Mouse (Mus musculus) layer of hippocampus, adult 2 months (tissue): ENCODE data around the gene Gm14391. TPM values are rescaled to one million over a fixed set of nuclear protein-coding genes. Genes with fewer than 3 reads are reported as not detected.
"Not testable (repeated sequence)": the region's sequence is repeated elsewhere in the genome, so short reads cannot be mapped to it uniquely, and the experiment has no call there.

Experiments
- DNase-seq, 2 experiments: peaks; one replicate each; pipeline ENCODE4 v3.0.0; 2022; ENCODE audit warnings: low spot score in 2 of 2
- H3K27ac ChIP-seq: fragments of 200-600 bp; 2 replicates; pipeline ENCODE4 v1.8.1; 2022
- H3K4me3 ChIP-seq: fragments of 200-600 bp; 2 replicates; pipeline ENCODE4 v1.8.1; 2022; ENCODE audit warnings: mild to moderate bottlenecking
- CTCF ChIP-seq: fragments of 200-600 bp; conservative IDR thresholded peaks from 2 replicates; pipeline ENCODE4 v1.8.1; 2022; ENCODE audit warnings: antibody characterized with exemption, mild to moderate bottlenecking, moderate library complexity
- long read RNA-seq, 2 experiments: library from polyadenylated mRNA; stranded (forward); transcript quantifications; one replicate each; pipeline ENCODE4 v2.0.0; 2021; ENCODE audit warnings: borderline mapping rate in 2 of 2
- total RNA-seq, 2 experiments: library from RNA; stranded (reverse); gene quantifications; 2 replicates each; pipeline ENCODE4 v1.2.3; 2021

Gm14391 gene
- 100 to 1,000 TPM; 109 to 113 TPM for total RNA-seq
- long read RNA-seq, experiment 1, transcript Gm14391-202 (4 exons, 965 nt) = major isoform, 23 of 33 reads
- long read RNA-seq, experiment 1, partial matches to known transcripts = 1 of 33 reads
- long read RNA-seq, experiment 1, other reads (novel, unspliced or antisense) = 6 of 33 reads
- long read RNA-seq, experiment 2, transcript Gm14391-202 (4 exons, 965 nt) = major isoform, 32 of 46 reads
- long read RNA-seq, experiment 2, partial matches to known transcripts = 2 of 46 reads
- long read RNA-seq, experiment 2, other reads (novel, unspliced or antisense) = 11 of 46 reads

GRCm38 (mm10) chr2:175206732-175207131 lies at the start of gene Gm14391:
TSS of gene Gm14391 (minus strand) at chr2:175206917.
- H3K27ac ChIP-seq, DNase-seq, H3K4me3 ChIP-seq: not testable (repeated sequence)

GRCm38 (mm10) chr2:175179008-175179407 lies 27.7 kb downstream of the Gm14391 start:
- H3K4me3 ChIP-seq, DNase-seq, H3K27ac ChIP-seq: not testable (repeated sequence)

- H3K27ac ChIP-seq = no peak overlapping the region
- H3K4me3 ChIP-seq = no peak overlapping the region
- DNase-seq = no peak
- no peak for TF ChIP-seq CTCF
Observed at GRCm38 (mm10) chr2:175176312-175176711, 30.4 kb downstream of the Gm14391 start.

GRCm38 (mm10) chr2:175175401-175176180 lies 31.1 kb downstream of the Gm14391 start, which contains the start of gene Gm14443:
TSS of gene Gm14443 (minus strand) at chr2:175175871.
- not testable (repeated sequence) for H3K27ac ChIP-seq, DNase-seq

GRCm38 (mm10) chr2:175174058-175174457 lies 32.7 kb downstream of the Gm14391 start:
- not testable (repeated sequence) for H3K27ac ChIP-seq, DNase-seq, H3K4me3 ChIP-seq

More at GRCm38 (mm10) chr2:175175401-175176180, 31.1 kb downstream of the Gm14391 start, which contains the start of gene Gm14443:
- not testable (repeated sequence) for H3K4me3 ChIP-seq

GRCm38 (mm10) chr2:175172906-175173595 lies 33.7 kb downstream of the Gm14391 start:
- not testable (repeated sequence) for DNase-seq, H3K27ac ChIP-seq, H3K4me3 ChIP-seq

GRCm38 (mm10) chr2:175172123-175172522 lies 34.6 kb downstream of the Gm14391 start:
- H3K4me3 ChIP-seq = no peak overlapping the region
- H3K27ac ChIP-seq = no peak overlapping the region
- DNase-seq = no peak
- TF ChIP-seq CTCF = no peak

GRCm38 (mm10) chr2:175166870-175167269 lies 39.8 kb downstream of the Gm14391 start:
- H3K4me3 ChIP-seq, H3K27ac ChIP-seq, DNase-seq: not testable (repeated sequence)

- H3K27ac ChIP-seq, DNase-seq, H3K4me3 ChIP-seq: not testable (repeated sequence)
Observed at GRCm38 (mm10) chr2:175165110-175165509, 41.6 kb downstream of the Gm14391 start.

- H3K27ac ChIP-seq, DNase-seq, H3K4me3 ChIP-seq: not testable (repeated sequence)
Observed at GRCm38 (mm10) chr2:175161438-175161837, 45.3 kb downstream of the Gm14391 start.

GRCm38 (mm10) chr2:175158642-175159041 lies 48.1 kb downstream of the Gm14391 start:
- Histone ChIP-seq H3K4me3 (no peak overlapping the region), H3K27ac (no peak overlapping the region)
- DNase-seq = no peak
- TF ChIP-seq CTCF = no peak

- no peak for TF ChIP-seq CTCF
- no peak for DNase-seq
- Histone ChIP-seq H3K4me3 (no peak overlapping the region), H3K27ac (no peak overlapping the region)
Observed at GRCm38 (mm10) chr2:175156696-175157095, 50.0 kb downstream of the Gm14391 start.

- Histone ChIP-seq H3K4me3 (peak within 1 kb of the TSS; percentile 64), H3K27ac (peak within 1 kb of the TSS; percentile 81)
- not testable (repeated sequence) for DNase-seq
Observed at GRCm38 (mm10) chr2:175141993-175142295, 64.8 kb downstream of the Gm14391 start, which contains the start of gene Gm14399. TSS of gene Gm14399 (minus strand) at chr2:175142012.

- Histone ChIP-seq H3K27ac (peak overlapping the region; percentile 81), H3K4me3 (peak overlapping the region; percentile 64)
- DNase-seq = not testable (repeated sequence)
Observed at GRCm38 (mm10) chr2:175141118-175141992, 65.4 kb downstream of the Gm14391 start.
